Comparison of ENCODE assay signal across 7 mouse cellular contexts in the genomic region with DNA sequence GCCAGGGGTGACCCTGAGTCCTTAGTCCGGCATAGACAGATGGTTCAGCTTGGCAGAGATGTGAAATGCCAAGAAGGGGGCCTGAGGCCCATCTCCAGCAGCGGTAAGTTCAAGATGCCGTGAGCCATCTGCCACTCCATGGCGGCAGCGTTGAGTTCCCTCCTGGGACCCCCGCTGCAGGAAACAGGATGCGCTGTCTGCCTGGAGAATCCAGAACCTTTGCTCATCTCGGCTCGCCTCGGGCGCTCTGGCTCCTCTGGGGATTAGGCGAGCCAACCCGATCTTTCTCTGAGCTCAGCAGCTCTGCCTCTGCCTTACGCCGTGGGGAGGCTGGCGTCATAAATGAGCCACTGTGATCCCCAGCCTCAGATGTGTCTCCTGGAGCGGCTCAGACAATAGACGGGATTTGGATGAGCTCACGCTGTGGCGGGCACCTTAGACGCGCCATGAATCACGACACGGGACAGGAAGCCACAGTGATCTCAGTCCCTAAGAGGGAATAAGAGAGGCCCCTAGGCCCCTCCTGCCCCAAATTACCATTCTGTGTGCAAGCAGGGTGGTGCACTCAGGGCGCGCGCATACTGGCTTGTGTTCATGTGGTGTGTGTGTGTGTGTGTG.
A peak's percentile ranks its signal among the peaks of the same experiment; 100 is the strongest.
DNase-seq lines count a peak whose midpoint lies in the region; ATAC-seq and TF ChIP-seq lines count a peak whose summit lies in the region.

No protein-coding gene starts in this region.

- intact Hi-C loops in heart, postnatal 36 days (cut with DNase I), result no loop called here
- intact Hi-C loops in left cerebral cortex, adult 2 months (cut with DNase I), result loop anchor here (1.0 kb wide), 1 partner anchor 66 kb away; a partner anchor contains a TSS

- peak overlapping the region; percentile 51 for H3K9ac ChIP-seq in forebrain, embryonic 11.5 days (ENCODE audit: low read length)
- peak overlapping the region; percentile 50 for H3K9ac ChIP-seq in midbrain, embryonic 12.5 days (replicated peaks)

- TF ChIP-seq CTCF in left cerebral cortex, adult 2 months (IDR thresholded peaks at IDR 0.05), result no peak

- peak; percentile 76 for ATAC-seq in forebrain, embryonic 11.5 days (replicated peaks; ENCODE audit: low FRiP score)
- peak; percentile 79 for ATAC-seq in midbrain, embryonic 12.5 days (ENCODE audit: low FRiP score, low read depth)

- peak overlapping the region; percentile 19; the same call in 1 of the 2 replicates for H3K4me3 ChIP-seq in forebrain, embryonic 11.5 days (ENCODE audit: low read depth, low read length)
- H3K4me3 ChIP-seq in left cerebral cortex, adult 2 months, result peak overlapping the region; percentile 19; the same call in 1 of the 2 replicates
- peak overlapping the region; percentile 27 for H3K4me3 ChIP-seq in midbrain, embryonic 12.5 days

- peak; percentile 59 for DNase-seq in ES-CJ7 (ENCODE audit: low read depth, low spot score)
- DNase-seq in adipocyte (ENCODE audit: low spot score), result peak; percentile 60
- DNase-seq in forebrain, embryonic 11.5 days (ENCODE audit: low spot score), result peak; percentile 84
- peak; percentile 54 to 57 for DNase-seq in heart, postnatal 36 days
- peak; percentile 62 to 65 for DNase-seq in left cerebral cortex, adult 2 months (ENCODE audit: extremely low spot score in 1 of 2, low spot score in 2 of 2)
- peak; percentile 60 for DNase-seq in telencephalon, adult 2 months (ENCODE audit: low read depth, low spot score)

- H3K4me2 ChIP-seq in forebrain, embryonic 11.5 days (ENCODE audit: low read depth, low read length, severe bottlenecking), result peak overlapping the region; percentile 59
- peak overlapping the region; percentile 53 for H3K4me2 ChIP-seq in midbrain, embryonic 12.5 days (replicated peaks)

- under 1% methylated on average over 27 of the region's 27 CpGs for WGBS in forebrain, embryonic 11.5 days
- WGBS in midbrain, embryonic 12.5 days, result 1% methylated on average over 27 of the region's 27 CpGs

- H3K36me3 ChIP-seq in forebrain, embryonic 11.5 days (ENCODE audit: control insufficient read depth, insufficient read depth, low read length), result no peaks in the 10 kb centered on the region
- no peaks in the 10 kb centered on the region for H3K36me3 ChIP-seq in midbrain, embryonic 12.5 days

- H3K4me1 ChIP-seq in forebrain, embryonic 11.5 days (replicated peaks; ENCODE audit: control insufficient read depth, insufficient read depth, low read length), result peaks cover 17% of the 10 kb centered on the region
- peaks cover 45% of the 10 kb centered on the region for H3K4me1 ChIP-seq in midbrain, embryonic 12.5 days

- H3K27me3 ChIP-seq in forebrain, embryonic 11.5 days (ENCODE audit: control insufficient read depth, insufficient read depth, low read length), result no peaks in the 10 kb centered on the region
- H3K27me3 ChIP-seq in midbrain, embryonic 12.5 days, result no peaks in the 10 kb centered on the region

- H3K27ac ChIP-seq in forebrain, embryonic 11.5 days (ENCODE audit: low read depth, low read length), result peak overlapping the region; percentile 85
- H3K27ac ChIP-seq in left cerebral cortex, adult 2 months, result peak overlapping the region; percentile 85
- H3K27ac ChIP-seq in midbrain, embryonic 12.5 days (replicated peaks), result peak overlapping the region; percentile 94

- no peaks in the 10 kb centered on the region for H3K9me3 ChIP-seq in forebrain, embryonic 11.5 days (ENCODE audit: control insufficient read depth, low read length)
- no peaks in the 10 kb centered on the region for H3K9me3 ChIP-seq in midbrain, embryonic 12.5 days

Comparison
In these comparisons a context has a peak if more than half of its experiments do, and no peak if none do; other contexts are left out.
1. Peak in every context shown above with its lines: DNase-seq, ATAC-seq, H3K4me3 ChIP-seq and H3K27ac ChIP-seq.